Mouse (Mus musculus) erythroblast, adult 5-6 weeks (primary cell): ENCODE data around the gene Slc4a11. TPM values are rescaled to one million over a fixed set of nuclear protein-coding genes. Genes with fewer than 3 reads are reported as not detected.
A peak's percentile ranks its signal among the peaks of the same experiment; 100 is the strongest.

Source experiments
- ATAC-seq: replicated peaks from 2 replicates; pipeline ENCODE4 v1.8.0; 2016; ENCODE audit warnings: moderate number of reproducible peaks, mild to moderate bottlenecking, moderate TSS enrichment, inconsistent platforms; ENCODE audit not compliant: poor library complexity, low FRiP score, severe bottlenecking
- total RNA-seq, 2 experiments: library from RNA; stranded (forward) in 1 of 2; stranded (reverse) in 1 of 2; fragments of 150-400 nt in 1 of 2; fragments of 200-764, 138-1000 nt in 1 of 2; gene quantifications; 2 replicates each; pipeline versions ENCODE4 v1.2.3 to v1.2.4; 2015 to 2017; ENCODE audit warnings: low replicate concordance in 2 of 2

Gene Slc4a11
- total RNA-seq, 2 experiments from 2014 or later, result not detected

- ATAC-seq, result no peak
Observed at GRCm38 (mm10) chr2:130638101-130638611, 59.2 kb downstream of the Slc4a11 start.

GRCm38 (mm10) chr2:130635847-130636246, 61.5 kb downstream of the Slc4a11 start:
- 0 out of 2 replicates have a peak, but pooled peaks have one; percentile 27 for ATAC-seq

- no peak for ATAC-seq
Observed at GRCm38 (mm10) chr2:130634739-130635411, 62.4 kb downstream of the Slc4a11 start.

Other genes starting within 250 kb of the Slc4a11 start
- 29.9 and 39.8 TPM in 2 replicates for gene Ptpra, start 247.2 kb downstream of the Slc4a11 start, total RNA-seq (2015; ENCODE audit: low replicate concordance)
- 42.1 and 53.9 TPM in 2 replicates for gene Ptpra, start 247.2 kb downstream of the Slc4a11 start, total RNA-seq (2017; ENCODE audit: low replicate concordance)
- gene Mrps26, start 133.8 kb downstream of the Slc4a11 start, total RNA-seq (2015; ENCODE audit: low replicate concordance), result 15.0 TPM in 2 replicates
- 6.6 and 13.7 TPM in 2 replicates for gene Mrps26, start 133.8 kb downstream of the Slc4a11 start, total RNA-seq (2017; ENCODE audit: low replicate concordance)
- not detected in 2 replicates for gene Oxt, start 121.3 kb downstream of the Slc4a11 start, total RNA-seq (2015; ENCODE audit: low replicate concordance)
- gene Oxt, start 121.3 kb downstream of the Slc4a11 start, total RNA-seq (2017; ENCODE audit: low replicate concordance), result not detected in 2 replicates
- gene Avp, start 115.0 kb downstream of the Slc4a11 start, total RNA-seq (2015; ENCODE audit: low replicate concordance), result not detected in 2 replicates
- gene Avp, start 115.0 kb downstream of the Slc4a11 start, total RNA-seq (2017; ENCODE audit: low replicate concordance), result not detected in 2 replicates
- 0.84 and 2.9 TPM in 2 replicates for gene Fastkd5, start 67.5 kb downstream of the Slc4a11 start, total RNA-seq (2015; ENCODE audit: low replicate concordance)
- 7.1 and 9.1 TPM in 2 replicates for gene Fastkd5, start 67.5 kb downstream of the Slc4a11 start, total RNA-seq (2017; ENCODE audit: low replicate concordance)
- 1.7 and 3.8 TPM in 2 replicates for gene Ubox5, start 67.5 kb downstream of the Slc4a11 start, total RNA-seq (2015; ENCODE audit: low replicate concordance)
- 0.68 and 0.98 TPM in 2 replicates for gene Ubox5, start 67.5 kb downstream of the Slc4a11 start, total RNA-seq (2017; ENCODE audit: low replicate concordance)
- not detected in 2 replicates for gene Lzts3, start 54.7 kb downstream of the Slc4a11 start, total RNA-seq (2015; ENCODE audit: low replicate concordance)
- 0.43 and 0.84 TPM in 2 replicates for gene Lzts3, start 54.7 kb downstream of the Slc4a11 start, total RNA-seq (2017; ENCODE audit: low replicate concordance)
- gene Ddrgk1, start 32.9 kb downstream of the Slc4a11 start, total RNA-seq (2015; ENCODE audit: low replicate concordance), result 20.9 and 28.2 TPM in 2 replicates
- 19.8 and 30.0 TPM in 2 replicates for gene Ddrgk1, start 32.9 kb downstream of the Slc4a11 start, total RNA-seq (2017; ENCODE audit: low replicate concordance)
- 11.3 and 13.0 TPM in 2 replicates for gene Itpa, start 29.9 kb downstream of the Slc4a11 start, total RNA-seq (2015; ENCODE audit: low replicate concordance)
- gene Itpa, start 29.9 kb downstream of the Slc4a11 start, total RNA-seq (2017; ENCODE audit: low replicate concordance), result 12.8 and 16.2 TPM in 2 replicates
- 2.7 and 4.2 TPM in 2 replicates for gene 4930402H24Rik, start 208.9 kb upstream of the Slc4a11 start, total RNA-seq (2015; ENCODE audit: low replicate concordance)
- gene 4930402H24Rik, start 208.9 kb upstream of the Slc4a11 start, total RNA-seq (2017; ENCODE audit: low replicate concordance), result 3.1 and 8.2 TPM in 2 replicates
- 9.0 and 18.8 TPM in 2 replicates for gene Atrn, start 209.0 kb upstream of the Slc4a11 start, total RNA-seq (2015; ENCODE audit: low replicate concordance)
- gene Atrn, start 209.0 kb upstream of the Slc4a11 start, total RNA-seq (2017; ENCODE audit: low replicate concordance), result 6.5 and 8.4 TPM in 2 replicates